Mouse (Mus musculus) neural tube, embryonic 14.5 days (tissue): ENCODE results near the gene Pycr2. TPM values are rescaled to one million over a fixed set of nuclear protein-coding genes. Genes with fewer than 3 reads are reported as not detected.

ENCODE experiments used
- ATAC-seq: fragments of 200-750 bp; cut with Nextera tagmentation; 2 replicates; pipeline ENCODE4 v1.8.0; 2017; ENCODE audit warnings: low read depth, mild to moderate bottlenecking, moderate TSS enrichment, moderate library complexity
- H3K27ac ChIP-seq: fragments of 300-500 bp; sonication (generic); 2 replicates; pipeline ENCODE4 v1.5.1; 2014; ENCODE audit warnings: low read depth, mild to moderate bottlenecking, control low read depth, low read length, moderate library complexity, mixed read lengths
- H3K27me3 ChIP-seq: fragments of 300-500 bp; sonication (generic); 2 replicates; pipeline ENCODE4 v1.6.1; 2014; ENCODE audit warnings: low read length; ENCODE audit not compliant: control insufficient read depth, insufficient read depth
- H3K36me3 ChIP-seq: fragments of 300-500 bp; sonication (generic); 2 replicates; pipeline ENCODE4 v1.6.1; 2014; ENCODE audit warnings: low read length, mixed read lengths; ENCODE audit not compliant: control insufficient read depth, insufficient read depth
- H3K4me1 ChIP-seq: fragments of 300-500 bp; sonication (generic); 2 replicates; pipeline ENCODE4 v1.6.1; 2014; ENCODE audit warnings: low read length; ENCODE audit not compliant: control insufficient read depth, insufficient read depth
- H3K4me2 ChIP-seq: fragments of 300-500 bp; sonication (generic); 2 replicates; pipeline ENCODE4 v1.6.1; 2014; ENCODE audit warnings: mild to moderate bottlenecking, low read depth, low read length, control low read depth
- H3K4me3 ChIP-seq: fragments of 300-500 bp; sonication (generic); 2 replicates; pipeline ENCODE4 v1.5.1; 2014; ENCODE audit warnings: low read depth, low read length, control low read depth, mixed read lengths
- H3K9ac ChIP-seq: fragments of 300-500 bp; sonication (generic); replicated peaks from 2 replicates; pipeline ENCODE4 v1.6.1; 2014; ENCODE audit warnings: low read depth, mild to moderate bottlenecking, control low read depth, low read length, mixed read lengths
- H3K9me3 ChIP-seq: fragments of 300-500 bp; sonication (generic); 2 replicates; pipeline ENCODE4 v1.6.1; 2016; ENCODE audit warnings: low read length; ENCODE audit not compliant: control insufficient read depth
- WGBS: fragments of 180-500 bp; shearing (Covaris S2); extraction: QIAGEN DNeasy Blood & Tissue Kit; methylation state at CpG from one replicate; pipeline ENCODE4 v1.1.7; 2014; 5-methylcytosine and 5-hydroxymethylcytosine counted together
- polyA plus RNA-seq: library from polyadenylated mRNA; unstranded; fragments of >200 nt; fragmentation: Nextera tagmentation; extraction: Ambion mirVana; gene quantifications from 2 replicates; pipeline ENCODE4 v1.2.1, GENCODE M21; 2014

Pycr2 gene
- polyA plus RNA-seq = 63.3 and 65.9 TPM in 2 replicates

- Histone ChIP-seq H3K9ac (peak within 1 kb of the TSS; percentile 91), H3K27me3 (peaks cover 3% of the 10 kb centered on the region; the same call in 1 of the 2 replicates), H3K9me3 (no peaks in the 10 kb centered on the region), H3K36me3 (peaks cover 15% of the 10 kb centered on the region; the same call in 1 of the 2 replicates), H3K4me1 (peaks cover 14% of the 10 kb centered on the region), H3K4me2 (peak within 1 kb of the TSS; percentile 77), H3K27ac (peak within 1 kb of the TSS; percentile 84), H3K4me3 (peak within 1 kb of the TSS; percentile 81)
- WGBS = under 1% methylated on average over 52 of the region's 52 CpGs
- peak; percentile 99 for ATAC-seq
Observed at GRCm38 (mm10) chr1:180904039-180904814, at the start of gene Pycr2. Gene Pycr2, plus strand, starts transcription at chr1:180904293.

- H3K36me3 ChIP-seq = peaks cover 44% of the 10 kb centered on the region
Observed at GRCm38 (mm10) chr1:180858763-180859162, 45.3 kb upstream of the Pycr2 start.

DNA sequence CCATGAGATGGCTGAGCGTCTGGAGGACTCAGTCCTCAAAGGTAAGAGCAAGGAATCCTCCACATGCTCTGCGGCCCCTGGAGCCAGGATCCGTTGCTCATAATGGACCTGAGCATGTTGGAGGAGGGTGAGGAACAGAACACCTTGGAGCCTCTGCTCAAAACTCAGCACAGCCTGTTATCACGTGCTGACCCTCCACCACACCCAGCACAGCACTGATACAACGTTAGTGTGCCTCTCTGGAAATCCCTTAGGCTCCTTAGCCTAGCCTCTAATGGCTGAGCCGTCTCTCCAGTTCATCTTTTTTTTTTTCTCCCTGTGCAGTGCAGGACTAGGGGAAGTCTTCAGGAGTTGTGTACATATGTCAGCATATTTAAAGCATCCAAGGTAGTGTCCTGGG is 44.1 kb upstream of the Pycr2 start:
- H3K27me3 ChIP-seq = no peaks in the 10 kb centered on the region
- H3K4me1 ChIP-seq = no peaks in the 10 kb centered on the region
- 94% methylated on average over 6 of the region's 6 CpGs for WGBS
- H3K4me2 ChIP-seq = no peak overlapping the region
- H3K27ac ChIP-seq = no peak overlapping the region
- ATAC-seq = no peak
- no peaks in the 10 kb centered on the region for H3K9me3 ChIP-seq
- H3K9ac ChIP-seq = no peak overlapping the region
- peaks cover 51% of the 10 kb centered on the region for H3K36me3 ChIP-seq
- no peak overlapping the region for H3K4me3 ChIP-seq

More at GRCm38 (mm10) chr1:180858763-180859162, 45.3 kb upstream of the Pycr2 start:
- Histone ChIP-seq H3K27me3 (no peaks in the 10 kb centered on the region), H3K4me2 (no peak overlapping the region), H3K9ac (no peak overlapping the region), H3K27ac (no peak overlapping the region), H3K9me3 (no peaks in the 10 kb centered on the region), H3K4me3 (no peak overlapping the region), H3K4me1 (no peaks in the 10 kb centered on the region)
- ATAC-seq = no peak

- Histone ChIP-seq H3K4me1 (no peaks in the 10 kb centered on the region), H3K27me3 (no peaks in the 10 kb centered on the region), H3K9ac (no peak overlapping the region), H3K4me2 (no peak overlapping the region), H3K27ac (no peak overlapping the region), H3K4me3 (no peak overlapping the region), H3K36me3 (peaks cover 57% of the 10 kb centered on the region), H3K9me3 (no peaks in the 10 kb centered on the region)
- no peak for ATAC-seq
- 26% methylated on average over 1 of the region's 1 CpGs for WGBS
Observed at GRCm38 (mm10) chr1:180863606-180864005, 40.5 kb upstream of the Pycr2 start.

GRCm38 (mm10) chr1:180866001-180866400 is 38.1 kb upstream of the Pycr2 start:
- Histone ChIP-seq H3K9me3 (no peaks in the 10 kb centered on the region), H3K27ac (no peak overlapping the region), H3K27me3 (no peaks in the 10 kb centered on the region), H3K9ac (no peak overlapping the region), H3K4me2 (no peak overlapping the region), H3K4me3 (no peak overlapping the region), H3K4me1 (no peaks in the 10 kb centered on the region), H3K36me3 (peaks cover 42% of the 10 kb centered on the region)
- ATAC-seq = no peak
- WGBS = 87% methylated on average over 7 of the region's 7 CpGs

- H3K4me2 ChIP-seq = no peak overlapping the region
- no peak overlapping the region for H3K9ac ChIP-seq
- 79% methylated on average over 13 of the region's 13 CpGs for WGBS
- H3K4me3 ChIP-seq = no peak overlapping the region
- peaks cover 16% of the 10 kb centered on the region for H3K36me3 ChIP-seq
- H3K27me3 ChIP-seq = no peaks in the 10 kb centered on the region
- no peak for ATAC-seq
- no peaks in the 10 kb centered on the region for H3K4me1 ChIP-seq
- H3K27ac ChIP-seq = no peak overlapping the region
- H3K9me3 ChIP-seq = no peaks in the 10 kb centered on the region
Observed at GRCm38 (mm10) chr1:180870122-180870650, 33.9 kb upstream of the Pycr2 start.

DNA sequence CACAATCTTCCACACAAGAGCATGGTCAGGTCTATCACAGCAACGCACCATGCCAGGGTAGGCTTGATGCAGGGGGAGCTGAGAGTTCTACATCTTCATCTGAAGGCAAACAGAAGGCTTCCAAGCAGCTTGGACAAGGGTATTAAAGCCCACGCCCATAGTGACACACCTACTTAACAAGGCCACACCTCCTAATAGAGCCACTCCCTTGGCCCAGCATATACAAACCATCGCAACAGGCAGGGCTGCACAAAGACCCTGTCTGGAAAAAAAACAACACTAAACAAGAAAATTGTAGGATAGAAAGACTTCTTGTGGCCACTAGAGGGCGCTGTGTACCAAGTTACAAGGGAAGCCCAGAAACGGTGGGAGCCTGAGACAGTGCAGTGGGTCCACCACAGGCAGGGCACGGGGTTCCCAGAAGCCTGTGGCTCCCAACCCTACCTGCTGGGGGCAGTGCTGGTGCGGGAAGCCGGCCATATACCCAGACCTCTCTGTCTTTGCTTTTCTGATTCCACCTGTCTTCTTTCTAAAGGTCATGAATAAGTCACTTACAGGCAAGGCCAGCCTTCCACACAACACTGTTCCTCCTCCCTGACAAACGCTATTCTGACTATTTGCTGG is 30.1 kb upstream of the Pycr2 start:
- WGBS = 15% methylated on average over 9 of the region's 9 CpGs
- no peak overlapping the region for H3K4me2 ChIP-seq
- no peak for ATAC-seq
- no peaks in the 10 kb centered on the region for H3K4me1 ChIP-seq
- no peaks in the 10 kb centered on the region for H3K9me3 ChIP-seq
- H3K9ac ChIP-seq = no peak overlapping the region
- H3K4me3 ChIP-seq = no peak overlapping the region
- no peaks in the 10 kb centered on the region for H3K27me3 ChIP-seq
- no peak overlapping the region for H3K27ac ChIP-seq
- no peaks in the 10 kb centered on the region for H3K36me3 ChIP-seq

- H3K9ac ChIP-seq = no peak overlapping the region
- WGBS = 80% methylated on average over 2 of the region's 2 CpGs
- no peaks in the 10 kb centered on the region for H3K27me3 ChIP-seq
- H3K4me2 ChIP-seq = no peak overlapping the region
- ATAC-seq = no peak
- H3K27ac ChIP-seq = no peak overlapping the region
- no peaks in the 10 kb centered on the region for H3K9me3 ChIP-seq
- no peaks in the 10 kb centered on the region for H3K36me3 ChIP-seq
- H3K4me3 ChIP-seq = no peak overlapping the region
- H3K4me1 ChIP-seq = no peaks in the 10 kb centered on the region
Observed at GRCm38 (mm10) chr1:180874615-180875014, 29.5 kb upstream of the Pycr2 start.

- no peaks in the 10 kb centered on the region for H3K4me1 ChIP-seq
- H3K4me2 ChIP-seq = no peak overlapping the region
- H3K27me3 ChIP-seq = no peaks in the 10 kb centered on the region
- H3K36me3 ChIP-seq = no peaks in the 10 kb centered on the region
- ATAC-seq = no peak
- WGBS = 88% methylated on average over 9 of the region's 9 CpGs
- H3K9ac ChIP-seq = no peak overlapping the region
- no peaks in the 10 kb centered on the region for H3K9me3 ChIP-seq
- no peak overlapping the region for H3K4me3 ChIP-seq
- no peak overlapping the region for H3K27ac ChIP-seq
Observed at GRCm38 (mm10) chr1:180875126-180875525, 29.0 kb upstream of the Pycr2 start.
